Mouse (Mus musculus): ENCODE data around the gene Rev3l.

The Rev3l gene

GRCm38 (mm10) chr10:39731736-39732265 lies at the start of gene Rev3l:
Gene Rev3l, plus strand, starts transcription at chr10:39732118.
- peak; percentile 94 for DNase-seq

DNA sequence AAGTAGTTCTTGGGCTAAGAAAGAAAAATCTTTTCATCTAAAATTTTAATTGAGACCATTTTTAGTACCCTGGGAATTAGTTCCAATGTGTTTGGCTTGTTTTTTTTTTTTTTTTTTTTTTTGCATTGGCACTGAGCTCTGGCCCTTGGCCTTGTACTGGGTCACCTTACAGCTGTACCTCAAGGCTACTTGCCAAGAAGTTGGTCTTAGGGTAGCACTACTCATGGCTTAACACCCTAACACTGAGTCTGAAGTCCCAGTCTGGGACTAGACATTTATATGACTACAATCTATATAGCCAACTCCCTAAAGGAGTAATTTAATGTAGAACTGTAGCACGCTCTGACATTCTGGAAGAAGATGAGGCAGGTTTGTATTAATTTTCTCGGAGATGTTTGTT lies 49.4 kb upstream of the Rev3l start:
- no peak for DNase-seq

- no peak for DNase-seq
Observed at GRCm38 (mm10) chr10:39683481-39683880, 48.4 kb upstream of the Rev3l start.

- peak; percentile 42 for DNase-seq
Observed at GRCm38 (mm10) chr10:39686811-39687210, 45.1 kb upstream of the Rev3l start.

DNA sequence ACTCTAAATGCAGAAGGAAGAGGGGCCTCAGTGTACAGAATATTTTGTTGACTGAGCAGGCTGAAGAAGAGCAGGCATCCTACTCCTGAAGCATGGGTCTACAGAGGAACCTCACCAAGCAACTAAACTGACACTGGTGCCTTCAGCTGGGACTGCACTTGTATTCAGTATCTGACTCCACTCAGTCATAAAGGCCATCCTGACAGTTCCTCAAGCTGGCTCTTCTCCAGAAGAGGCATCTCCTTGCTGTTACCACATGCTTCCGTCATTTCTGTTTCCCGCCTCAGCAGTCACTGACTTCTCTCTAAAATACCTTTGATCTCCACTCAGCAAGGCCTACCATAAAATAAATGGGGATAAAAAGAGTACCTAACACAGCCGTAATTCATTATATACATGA lies 44.1 kb upstream of the Rev3l start:
- no peak for DNase-seq

- DNase-seq, result no peak
Observed at GRCm38 (mm10) chr10:39691351-39692064, 40.4 kb upstream of the Rev3l start.

GRCm38 (mm10) chr10:39692152-39692551 lies 39.8 kb upstream of the Rev3l start:
- DNase-seq, result no peak

- no peak for DNase-seq
Observed at GRCm38 (mm10) chr10:39707717-39708510, 24.0 kb upstream of the Rev3l start.

DNA sequence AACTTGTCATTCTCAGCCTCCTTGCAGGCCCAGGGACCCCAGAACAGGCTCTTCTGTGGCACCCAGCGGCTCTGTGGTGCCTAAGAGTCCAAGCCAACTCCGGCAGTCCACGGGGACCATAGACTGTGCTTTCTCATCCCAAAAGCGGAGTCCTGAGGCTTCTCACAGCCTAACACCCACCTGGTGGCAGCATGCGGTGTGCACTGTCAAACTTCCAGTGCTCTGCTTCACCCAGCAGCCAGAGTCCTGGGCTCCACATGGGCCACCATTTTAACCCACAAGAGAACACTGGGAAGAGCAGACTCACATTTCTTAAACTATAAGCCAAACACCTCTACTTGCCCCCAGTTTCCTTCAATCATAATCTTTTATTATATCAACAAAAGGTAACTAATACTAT lies 15.0 kb upstream of the Rev3l start:
- DNase-seq, result peak; percentile 21

GRCm38 (mm10) chr10:39730976-39731735 lies 762 bp upstream of the Rev3l start:
- DNase-seq, result peak; percentile 95

DNA sequence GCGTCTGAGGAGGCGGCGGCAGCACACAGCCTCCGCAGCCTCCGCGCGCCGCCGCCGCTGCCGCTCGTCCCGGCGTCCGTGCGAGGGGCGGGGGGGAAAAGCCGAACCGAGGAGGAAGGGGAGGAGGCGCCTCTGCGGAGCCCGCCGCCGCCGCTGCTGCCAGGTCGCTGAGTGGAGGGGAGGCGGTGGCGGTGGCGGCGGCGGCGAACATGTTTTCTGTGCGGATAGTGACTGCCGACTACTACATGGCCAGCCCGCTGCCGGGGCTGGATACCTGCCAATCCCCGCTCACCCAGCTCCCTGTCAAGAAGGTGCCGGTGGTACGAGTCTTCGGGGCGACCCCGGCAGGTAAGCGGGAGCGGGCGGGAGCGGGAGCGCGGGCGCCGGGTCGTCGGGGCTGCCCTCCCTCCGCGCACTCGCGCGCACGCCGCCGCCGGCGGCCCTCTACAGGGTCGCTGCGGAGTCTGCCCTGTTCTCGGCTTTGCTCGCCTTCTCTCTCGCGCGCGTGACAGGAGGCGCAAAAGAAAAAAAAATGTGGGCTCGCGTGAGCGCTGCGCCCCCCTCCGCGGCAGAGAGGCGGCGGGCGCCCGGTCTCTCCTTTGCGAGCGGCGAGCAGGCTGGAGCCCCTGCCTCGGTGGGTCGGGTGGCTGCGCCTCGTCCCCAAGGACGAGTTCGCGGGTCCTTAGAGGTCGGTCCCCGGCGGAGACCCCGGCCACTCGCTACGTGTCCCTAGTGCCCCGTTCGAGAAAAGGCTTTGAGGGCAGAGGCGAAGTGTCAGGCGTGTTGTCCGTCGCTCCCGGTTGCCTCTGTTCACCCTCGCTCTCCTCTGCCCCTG lies 565 bp downstream of the Rev3l start:
- DNase-seq, result peak; percentile 91

DNA sequence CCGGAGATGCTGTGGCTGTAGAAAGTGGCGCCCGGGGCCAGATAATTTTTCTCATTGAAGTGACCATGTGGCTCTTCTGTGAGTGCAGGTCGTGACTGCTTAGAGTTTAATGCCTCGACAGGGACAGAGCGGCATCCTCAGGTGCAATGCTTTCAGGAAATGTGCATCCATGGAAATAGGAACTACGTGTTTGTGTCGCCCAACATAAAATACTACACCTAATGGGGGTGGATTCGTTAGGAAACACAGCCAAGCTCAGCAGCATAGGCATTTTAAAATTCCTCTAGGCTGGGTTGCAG lies 1.1 kb downstream of the Rev3l start:
- DNase-seq, result no peak

DNA sequence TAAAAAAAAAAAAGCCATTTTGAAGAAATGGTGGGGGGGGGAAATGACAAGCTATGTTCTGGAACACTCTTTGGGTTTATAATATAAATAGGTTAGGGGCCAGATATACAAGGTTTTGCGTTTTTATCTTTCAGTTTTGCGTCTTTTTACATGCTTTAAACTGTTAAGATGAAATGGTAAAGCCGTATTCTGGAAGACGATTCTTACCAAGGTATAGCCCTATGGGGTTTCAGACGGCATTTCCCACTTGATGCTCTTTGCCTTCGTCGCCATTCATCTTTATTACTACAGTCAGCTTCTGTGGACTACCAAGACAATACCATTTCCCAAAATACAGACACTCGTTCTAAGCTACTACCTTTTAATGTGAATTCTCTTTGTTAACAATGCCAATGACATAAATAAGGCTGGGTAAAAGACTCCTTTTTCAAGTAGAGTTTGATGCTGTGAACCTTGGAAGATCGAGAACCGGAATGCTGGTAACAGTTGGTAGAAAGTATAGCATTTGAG lies 1.6 kb downstream of the Rev3l start:
- DNase-seq, result no peak

DNA sequence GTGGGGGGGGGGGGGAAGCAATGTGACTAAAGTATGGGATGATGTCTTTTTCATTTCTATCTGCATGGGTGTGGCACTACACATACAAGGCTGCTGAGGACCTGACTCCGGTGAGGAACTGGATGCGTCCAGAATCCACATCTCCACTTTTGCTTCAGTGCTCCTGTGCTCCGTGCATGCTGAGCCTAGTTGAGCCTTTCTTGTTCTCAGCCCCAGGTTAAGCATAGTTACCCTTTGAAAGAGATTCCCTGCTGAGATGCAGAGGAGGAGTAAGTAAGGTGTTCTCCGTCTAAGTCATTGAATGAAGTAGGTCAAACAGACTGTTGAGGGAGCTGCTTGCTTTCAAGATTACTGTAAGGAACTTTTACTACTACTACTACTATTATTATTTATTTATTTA lies 4.3 kb downstream of the Rev3l start:
- DNase-seq, result no peak

- DNase-seq, result no peak
Observed at GRCm38 (mm10) chr10:39742057-39742456, 10.1 kb downstream of the Rev3l start.

- DNase-seq, result no peak
Observed at GRCm38 (mm10) chr10:39764752-39765151, 32.8 kb downstream of the Rev3l start.

GRCm38 (mm10) chr10:39766702-39767101 lies 34.8 kb downstream of the Rev3l start:
- no peak for DNase-seq

DNA sequence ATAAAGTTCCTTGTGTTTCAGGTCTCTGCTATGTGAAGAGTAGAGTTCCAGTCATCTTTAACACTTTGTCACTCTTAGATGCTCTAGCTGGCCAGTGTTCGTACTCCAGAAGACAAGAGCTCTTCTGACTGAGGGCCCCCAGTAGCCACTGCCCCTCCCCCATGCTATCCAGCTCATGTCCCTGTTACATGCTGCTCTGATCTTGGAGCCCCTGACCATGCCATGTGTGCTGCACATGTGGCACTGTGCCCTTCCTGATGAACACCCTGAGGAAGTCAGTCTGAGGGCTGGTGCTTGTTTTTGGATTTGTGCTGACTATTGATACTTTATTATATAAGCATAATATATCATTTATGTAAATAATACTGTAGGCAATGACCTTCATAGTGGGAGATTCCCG lies 40.3 kb downstream of the Rev3l start:
- peak; percentile 28 for DNase-seq

DNA sequence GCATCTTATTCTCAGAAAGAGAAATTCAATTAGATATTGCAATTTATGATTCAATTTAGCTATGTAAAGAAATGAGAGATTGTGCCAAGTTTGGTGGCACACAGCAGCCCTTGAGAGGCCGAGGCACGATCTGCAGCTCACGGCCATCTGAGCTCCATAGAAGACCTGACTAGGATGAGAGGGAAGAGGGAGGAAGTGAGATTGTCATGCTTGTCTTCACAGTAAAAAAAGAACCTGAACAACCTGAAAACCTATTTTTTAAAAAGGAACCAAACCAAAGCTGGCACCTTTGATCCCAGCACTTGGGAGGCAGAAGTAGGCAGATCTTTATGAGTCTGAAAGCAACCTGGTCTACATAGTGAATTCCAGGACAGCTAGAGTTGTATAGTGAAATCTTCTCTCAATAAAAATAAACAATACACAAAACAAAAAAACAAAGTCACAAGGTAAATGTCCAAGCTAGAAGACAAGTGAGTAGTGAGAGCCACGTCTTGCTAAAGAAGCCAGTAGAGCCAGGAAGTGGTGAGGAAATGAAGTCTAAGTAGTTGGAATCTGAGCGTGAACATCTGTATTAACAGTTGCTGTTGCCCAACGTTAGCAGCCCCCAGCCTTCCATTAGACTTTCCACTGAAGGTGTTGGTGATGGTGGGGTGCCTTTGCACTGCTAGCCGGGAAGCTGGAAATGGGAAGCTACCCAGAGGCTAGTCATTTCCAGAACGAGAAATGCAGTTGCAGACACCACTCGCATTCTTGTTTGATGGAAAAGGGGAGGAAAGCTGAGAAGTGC lies 42.2 kb downstream of the Rev3l start:
- DNase-seq, result peak; percentile 37

GRCm38 (mm10) chr10:39776927-39777326 lies 45.0 kb downstream of the Rev3l start:
- no peak for DNase-seq

- no peak for DNase-seq
Observed at GRCm38 (mm10) chr10:39778305-39778704, 46.4 kb downstream of the Rev3l start.

DNA sequence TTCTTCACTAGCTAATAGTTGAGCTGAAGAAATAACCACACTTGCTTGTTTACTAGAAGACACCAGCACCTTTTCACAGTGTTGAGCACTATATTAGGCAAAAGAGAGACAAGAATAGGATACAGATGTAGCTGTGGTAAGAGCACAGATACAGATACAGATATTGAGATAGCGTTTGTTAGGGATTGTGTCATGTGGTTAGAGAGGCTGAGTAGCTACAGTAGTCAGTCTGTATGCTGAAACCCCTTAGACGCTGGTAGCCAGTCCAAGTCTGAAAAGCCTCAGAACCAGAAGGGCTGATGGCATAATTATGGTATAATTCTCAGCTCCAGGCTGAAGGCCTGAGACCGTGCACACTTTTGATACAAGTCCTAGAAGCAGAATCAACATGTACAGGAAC lies 53.3 kb downstream of the Rev3l start:
- DNase-seq, result no peak

All from thymus, postnatal 4 days (tissue).